Mouse (Mus musculus) limb, embryonic 15.5 days (tissue): ENCODE data around the gene Olfr1309. TPM values are rescaled to one million over a fixed set of nuclear protein-coding genes. Genes with fewer than 3 reads are reported as not detected.
"Not testable (repeated sequence)": the region's sequence is repeated elsewhere in the genome, so short reads cannot be mapped to it uniquely, and the experiment has no call there.

Experiments
- ATAC-seq: fragments of 200-750 bp; cut with Nextera tagmentation; 2 replicates; pipeline ENCODE4 v1.8.0; 2017; ENCODE audit warnings: low read depth, moderate TSS enrichment; ENCODE audit not compliant: insufficient number of reproducible peaks, low FRiP score, low TSS enrichment
- H3K27ac ChIP-seq: fragments of 300-500 bp; sonication (generic); 2 replicates; pipeline ENCODE4 v1.5.1; 2015; ENCODE audit warnings: moderate library complexity, mild to moderate bottlenecking, inconsistent platforms
- H3K27me3 ChIP-seq: fragments of 300-500 bp; sonication (generic); 2 replicates; pipeline ENCODE4 v1.6.1; 2015; ENCODE audit warnings: inconsistent platforms
- H3K36me3 ChIP-seq: fragments of 300-500 bp; sonication (generic); 2 replicates; pipeline ENCODE4 v1.6.1; 2015; ENCODE audit warnings: inconsistent platforms
- H3K4me1 ChIP-seq: fragments of 300-500 bp; sonication (generic); 2 replicates; pipeline ENCODE4 v1.6.1; 2015; ENCODE audit warnings: inconsistent platforms
- H3K4me2 ChIP-seq: fragments of 300-500 bp; sonication (generic); 2 replicates; pipeline ENCODE4 v1.6.1; 2015; ENCODE audit warnings: mild to moderate bottlenecking, inconsistent platforms
- H3K4me3 ChIP-seq: fragments of 300-500 bp; sonication (generic); 2 replicates; pipeline ENCODE4 v1.5.1; 2015; ENCODE audit warnings: mild to moderate bottlenecking, inconsistent platforms
- H3K9ac ChIP-seq: fragments of 300-500 bp; sonication (generic); 2 replicates; pipeline ENCODE4 v1.6.1; 2015; ENCODE audit warnings: inconsistent platforms
- H3K9me3 ChIP-seq: fragments of 300-500 bp; sonication (generic); 2 replicates; pipeline ENCODE4 v1.6.1; 2016; ENCODE audit warnings: inconsistent platforms
- WGBS: fragments of 180-500 bp; shearing (Covaris S2); methylation state at CpG from one replicate; pipeline ENCODE4 v1.1.7; 2015; 5-methylcytosine and 5-hydroxymethylcytosine counted together
- polyA plus RNA-seq: library from polyadenylated mRNA; unstranded; fragments of >200 nt; fragmentation: Nextera tagmentation; extraction: Ambion mirVana; gene quantifications from 2 replicates; pipeline ENCODE4 v1.2.1, GENCODE M21; 2015

Gene Olfr1309
- polyA plus RNA-seq = not detected in 2 replicates

- H3K9ac ChIP-seq = no peak within 1 kb of the TSS
- 50% methylated on average over 1 of the region's 1 CpGs for WGBS
- no peaks in the 10 kb centered on the region for H3K9me3 ChIP-seq
- H3K36me3 ChIP-seq = no peaks in the 10 kb centered on the region
- no peak within 1 kb of the TSS for H3K27ac ChIP-seq
- no peak for ATAC-seq
- H3K4me1 ChIP-seq = no peaks in the 10 kb centered on the region
- H3K4me3 ChIP-seq = no peak within 1 kb of the TSS
- no peaks in the 10 kb centered on the region for H3K27me3 ChIP-seq
- H3K4me2 ChIP-seq = no peak within 1 kb of the TSS
Measured at GRCm38 (mm10) chr2:111990181-111990580, at the start of gene Olfr1309. Olfr1309 (minus strand) TSS chr2:111990281.

- H3K36me3 ChIP-seq, H3K4me1 ChIP-seq, H3K27me3 ChIP-seq, H3K9me3 ChIP-seq, H3K27ac ChIP-seq, ATAC-seq, H3K9ac ChIP-seq, H3K4me2 ChIP-seq, H3K4me3 ChIP-seq: not testable (repeated sequence)
- WGBS = 46% methylated on average over 6 of the region's 6 CpGs
Measured at GRCm38 (mm10) chr2:112026971-112027370, 36.9 kb upstream of the Olfr1309 start.

GRCm38 (mm10) chr2:112024312-112024711, 34.2 kb upstream of the Olfr1309 start, which contains the start of gene Olfr1311:
Olfr1311 (minus strand) TSS chr2:112024412.
- Histone ChIP-seq H3K36me3 (no peaks in the 10 kb centered on the region), H3K4me3 (no peak within 1 kb of the TSS), H3K27ac (no peak within 1 kb of the TSS), H3K4me1 (no peaks in the 10 kb centered on the region), H3K27me3 (no peaks in the 10 kb centered on the region), H3K9ac (no peak within 1 kb of the TSS), H3K9me3 (no peaks in the 10 kb centered on the region), H3K4me2 (no peak within 1 kb of the TSS)
- WGBS = 84% methylated on average over 2 of the region's 2 CpGs
- ATAC-seq = no peak

- no peaks in the 10 kb centered on the region for H3K27me3 ChIP-seq
- no peaks in the 10 kb centered on the region for H3K4me1 ChIP-seq
- no peaks in the 10 kb centered on the region for H3K36me3 ChIP-seq
- H3K9ac ChIP-seq = no peak overlapping the region
- WGBS = 73% methylated on average over 3 of the region's 3 CpGs
- no peak overlapping the region for H3K4me2 ChIP-seq
- ATAC-seq = no peak
- no peaks in the 10 kb centered on the region for H3K9me3 ChIP-seq
- no peak overlapping the region for H3K27ac ChIP-seq
- H3K4me3 ChIP-seq = no peak overlapping the region
Measured at GRCm38 (mm10) chr2:112014900-112015299, 24.8 kb upstream of the Olfr1309 start.

- Histone ChIP-seq H3K4me1 (no peaks in the 10 kb centered on the region), H3K27ac (no peak within 1 kb of the TSS), H3K4me2 (no peak within 1 kb of the TSS), H3K9me3 (no peaks in the 10 kb centered on the region), H3K4me3 (no peak within 1 kb of the TSS), H3K9ac (no peak within 1 kb of the TSS), H3K27me3 (no peaks in the 10 kb centered on the region), H3K36me3 (no peaks in the 10 kb centered on the region)
- ATAC-seq = no peak
Measured at GRCm38 (mm10) chr2:112012608-112013007, 22.5 kb upstream of the Olfr1309 start, which contains the start of gene Olfr1310. Olfr1310 (minus strand) TSS chr2:112012708.

- no peak for ATAC-seq
Measured at GRCm38 (mm10) chr2:111964844-111965243, 25.2 kb downstream of the Olfr1309 start, which contains the start of gene Olfr1308. Olfr1308 (minus strand) TSS chr2:111964944.

GRCm38 (mm10) chr2:111949340-111949739, 40.7 kb downstream of the Olfr1309 start, which contains the start of gene Olfr1307:
Olfr1307 (minus strand) TSS chr2:111949440.
- Histone ChIP-seq H3K9ac (no peak within 1 kb of the TSS), H3K4me2 (no peak within 1 kb of the TSS), H3K4me1 (no peaks in the 10 kb centered on the region), H3K4me3 (no peak within 1 kb of the TSS), H3K27ac (no peak within 1 kb of the TSS), H3K9me3 (no peaks in the 10 kb centered on the region), H3K36me3 (no peaks in the 10 kb centered on the region), H3K27me3 (no peaks in the 10 kb centered on the region)
- ATAC-seq = no peak
- WGBS = 73% methylated on average over 1 of the region's 1 CpGs

More at GRCm38 (mm10) chr2:111964844-111965243, 25.2 kb downstream of the Olfr1309 start, which contains the start of gene Olfr1308:
- H3K36me3 ChIP-seq = no peaks in the 10 kb centered on the region
- no peak within 1 kb of the TSS for H3K4me3 ChIP-seq
- no peaks in the 10 kb centered on the region for H3K9me3 ChIP-seq
- H3K27me3 ChIP-seq = no peaks in the 10 kb centered on the region
- no peaks in the 10 kb centered on the region for H3K4me1 ChIP-seq
- H3K9ac ChIP-seq = no peak within 1 kb of the TSS
- 47% methylated on average over 1 of the region's 1 CpGs for WGBS
- H3K4me2 ChIP-seq = no peak within 1 kb of the TSS
- H3K27ac ChIP-seq = no peak within 1 kb of the TSS

Other genes with a start within 250 kb of the Olfr1309 start
- gene Olfr1301, start 239.3 kb downstream of the Olfr1309 start, polyA plus RNA-seq = not detected in 2 replicates
- not detected in 2 replicates for gene Olfr1302, start 212.9 kb downstream of the Olfr1309 start, polyA plus RNA-seq
- not detected in 2 replicates for gene Olfr1303, start 169.9 kb downstream of the Olfr1309 start, polyA plus RNA-seq
- gene Olfr1305, start 113.1 kb downstream of the Olfr1309 start, polyA plus RNA-seq = not detected in 2 replicates
- not detected in 2 replicates for gene Olfr1306, start 74.0 kb downstream of the Olfr1309 start, polyA plus RNA-seq
- not detected in 2 replicates for gene Olfr1307, start 40.8 kb downstream of the Olfr1309 start, polyA plus RNA-seq
- not detected in 2 replicates for gene Olfr1308, start 25.3 kb downstream of the Olfr1309 start, polyA plus RNA-seq
- gene Olfr1310, start 22.4 kb upstream of the Olfr1309 start, polyA plus RNA-seq = not detected in 2 replicates
- gene Olfr1311, start 34.1 kb upstream of the Olfr1309 start, polyA plus RNA-seq = not detected in 2 replicates
- gene Olfr1312, start 60.0 kb upstream of the Olfr1309 start, polyA plus RNA-seq = not detected in 2 replicates
- gene Olfr1313, start 87.6 kb upstream of the Olfr1309 start, polyA plus RNA-seq = not detected in 2 replicates
- gene Olfr1314, start 106.5 kb upstream of the Olfr1309 start, polyA plus RNA-seq = not detected in 2 replicates
- gene Olfr1315-ps1, start 125.2 kb upstream of the Olfr1309 start, polyA plus RNA-seq = not detected in 2 replicates
- gene Olfr1316, start 144.7 kb upstream of the Olfr1309 start, polyA plus RNA-seq = not detected in 2 replicates
- not detected in 2 replicates for gene Olfr1317, start 150.0 kb upstream of the Olfr1309 start, polyA plus RNA-seq
- gene Olfr1318, start 163.9 kb upstream of the Olfr1309 start, polyA plus RNA-seq = not detected in 2 replicates
- 17.0 and 21.0 TPM in 2 replicates for gene Lpcat4, start 249.2 kb upstream of the Olfr1309 start, polyA plus RNA-seq